Mouse (Mus musculus) kidney, adult 2 months (tissue): ENCODE measurements around the gene Spink4.

Experiments
- CTCF ChIP-seq: fragments of 200-500 bp; conservative IDR thresholded peaks from 2 replicates; pipeline ENCODE4 v1.5.1; 2011; ENCODE audit warnings: low read depth, mild to moderate bottlenecking, control low read depth, low read length, moderate library complexity, mixed read lengths; ENCODE audit not compliant: insufficient read depth, insufficient read length
- POLR2A ChIP-seq: fragments of 200-500 bp; IDR thresholded peaks from one replicate; pipeline ENCODE4 v1.6.1; 2011; ENCODE audit warnings: low read depth, low read length, control low read depth

- no peak for TF ChIP-seq CTCF
- no peak for TF ChIP-seq POLR2A
Measured at GRCm38 (mm10) chr4:40891206-40891605, 28.6 kb upstream of the Spink4 start.
